Mouse (Mus musculus) intestine, postnatal 0 days (tissue): Measurements from ENCODE around the gene Camta1. TPM values are rescaled to one million over a fixed set of nuclear protein-coding genes. Genes with fewer than 3 reads are reported as not detected.

Source experiments
- ATAC-seq: fragments of 200-750 bp; cut with Nextera tagmentation; 2 replicates; pipeline ENCODE4 v1.8.0; 2017; ENCODE audit warnings: mild to moderate bottlenecking, moderate TSS enrichment, moderate library complexity
- H3K27ac ChIP-seq: fragments of 300-500 bp; sonication (generic); 2 replicates; pipeline ENCODE4 v1.5.1; 2014; ENCODE audit warnings: mild to moderate bottlenecking, low read depth, low read length, moderate library complexity
- H3K27me3 ChIP-seq: fragments of 300-500 bp; sonication (generic); replicated peaks from 2 replicates; pipeline ENCODE4 v1.6.1; 2014; ENCODE audit warnings: low read length, mixed read lengths; ENCODE audit not compliant: control insufficient read depth, insufficient read depth
- H3K36me3 ChIP-seq: fragments of 300-500 bp; sonication (generic); 2 replicates; pipeline ENCODE4 v1.6.1; 2014; ENCODE audit warnings: mild to moderate bottlenecking, moderate library complexity; ENCODE audit not compliant: control insufficient read depth, insufficient read depth
- H3K4me1 ChIP-seq: fragments of 300-500 bp; sonication (generic); replicated peaks from 2 replicates; pipeline ENCODE4 v1.6.1; 2014; ENCODE audit warnings: antibody characterized with exemption, low read length, mixed read lengths; ENCODE audit not compliant: control insufficient read depth, insufficient read depth
- H3K4me2 ChIP-seq: fragments of 300-500 bp; sonication (generic); replicated peaks from 2 replicates; pipeline ENCODE4 v1.6.1; 2014; ENCODE audit warnings: low read depth, mild to moderate bottlenecking, moderate library complexity
- H3K4me3 ChIP-seq: fragments of 300-500 bp; sonication (generic); 2 replicates; pipeline ENCODE4 v1.5.1; 2014; ENCODE audit warnings: low read depth, low read length
- H3K9ac ChIP-seq: fragments of 300-500 bp; sonication (generic); 2 replicates; pipeline ENCODE4 v1.6.1; 2014; ENCODE audit warnings: mild to moderate bottlenecking, low read depth, low read length
- H3K9me3 ChIP-seq: fragments of 300-500 bp; sonication (generic); 2 replicates; pipeline ENCODE4 v1.6.1; 2016; ENCODE audit warnings: mixed run types; ENCODE audit not compliant: control insufficient read depth
- CTCF ChIP-seq: sonication (generic); IDR thresholded peaks from 2 replicates; pipeline ENCODE4 v1.5.1; 2016; ENCODE audit warnings: low read depth, mild to moderate bottlenecking, control low read depth, antibody characterized with exemption, moderate library complexity
- WGBS: fragments of 180-500 bp; shearing (Covaris S2); extraction: QIAGEN DNeasy Blood & Tissue Kit; methylation state at CpG from one replicate; pipeline ENCODE4 v1.1.7; 2014; 5-methylcytosine and 5-hydroxymethylcytosine counted together
- polyA plus RNA-seq: library from polyadenylated mRNA; unstranded; fragments of >200 nt; fragmentation: Nextera tagmentation; extraction: Ambion mirVana; gene quantifications from 2 replicates; pipeline ENCODE4 v1.2.1, GENCODE M21; 2015

The Camta1 gene
- polyA plus RNA-seq, 1 experiment from 2014 or later = 54.1 TPM

GRCm38 (mm10) chr4:151695984-151696383 lies 165.7 kb downstream of the Camta1 start:
- TF ChIP-seq CTCF = no peak
- Histone ChIP-seq H3K9me3 (no peaks in the 10 kb centered on the region), H3K9ac (no peak overlapping the region), H3K4me1 (no peaks in the 10 kb centered on the region), H3K27ac (no peak overlapping the region), H3K4me2 (no peak overlapping the region), H3K27me3 (no peaks in the 10 kb centered on the region), H3K36me3 (no peaks in the 10 kb centered on the region), H3K4me3 (no peak overlapping the region)
- WGBS = 85% methylated on average over 11 of the region's 11 CpGs
- ATAC-seq = no peak

GRCm38 (mm10) chr4:151694531-151694930 lies 167.1 kb downstream of the Camta1 start:
- Histone ChIP-seq H3K4me2 (no peak overlapping the region), H3K4me3 (no peak overlapping the region), H3K27me3 (no peaks in the 10 kb centered on the region), H3K9me3 (no peaks in the 10 kb centered on the region), H3K27ac (no peak overlapping the region), H3K4me1 (no peaks in the 10 kb centered on the region), H3K36me3 (no peaks in the 10 kb centered on the region), H3K9ac (no peak overlapping the region)
- TF ChIP-seq CTCF = no peak
- WGBS = 93% methylated on average over 7 of the region's 7 CpGs
- no peak for ATAC-seq

- Histone ChIP-seq H3K4me1 (no peaks in the 10 kb centered on the region), H3K27me3 (no peaks in the 10 kb centered on the region), H3K9ac (no peak overlapping the region), H3K9me3 (no peaks in the 10 kb centered on the region), H3K4me2 (no peak overlapping the region), H3K36me3 (no peaks in the 10 kb centered on the region), H3K4me3 (no peak overlapping the region), H3K27ac (no peak overlapping the region)
- no peak for ATAC-seq
- peak; percentile 40 for TF ChIP-seq CTCF
- WGBS = 86% methylated on average over 3 of the region's 3 CpGs
Measured at GRCm38 (mm10) chr4:151694047-151694446, 167.6 kb downstream of the Camta1 start.

- Histone ChIP-seq H3K27ac (no peak overlapping the region), H3K4me3 (no peak overlapping the region), H3K9me3 (no peaks in the 10 kb centered on the region), H3K4me2 (no peak overlapping the region), H3K4me1 (no peaks in the 10 kb centered on the region), H3K36me3 (no peaks in the 10 kb centered on the region), H3K27me3 (no peaks in the 10 kb centered on the region), H3K9ac (no peak overlapping the region)
- no peak for TF ChIP-seq CTCF
- no peak for ATAC-seq
- WGBS = 82% methylated on average over 12 of the region's 12 CpGs
Measured at GRCm38 (mm10) chr4:151690041-151690440, 171.6 kb downstream of the Camta1 start.

- no peaks in the 10 kb centered on the region for H3K27me3 ChIP-seq
- no peak overlapping the region for H3K27ac ChIP-seq
- 87% methylated on average over 5 of the region's 5 CpGs for WGBS
- no peak overlapping the region for H3K4me2 ChIP-seq
- no peaks in the 10 kb centered on the region for H3K4me1 ChIP-seq
- H3K9me3 ChIP-seq = no peaks in the 10 kb centered on the region
- no peak overlapping the region for H3K4me3 ChIP-seq
- ATAC-seq = no peak
- H3K9ac ChIP-seq = no peak overlapping the region
- no peak for TF ChIP-seq CTCF
- no peaks in the 10 kb centered on the region for H3K36me3 ChIP-seq
Measured at GRCm38 (mm10) chr4:151688206-151688605, 173.5 kb downstream of the Camta1 start.

GRCm38 (mm10) chr4:151684596-151684995 lies 177.1 kb downstream of the Camta1 start:
- H3K4me2 ChIP-seq = no peak overlapping the region
- H3K36me3 ChIP-seq = no peaks in the 10 kb centered on the region
- no peak overlapping the region for H3K27ac ChIP-seq
- ATAC-seq = no peak
- no peaks in the 10 kb centered on the region for H3K4me1 ChIP-seq
- 80% methylated on average over 7 of the region's 7 CpGs for WGBS
- no peak overlapping the region for H3K4me3 ChIP-seq
- no peak for TF ChIP-seq CTCF
- no peak overlapping the region for H3K9ac ChIP-seq
- H3K9me3 ChIP-seq = no peaks in the 10 kb centered on the region
- no peaks in the 10 kb centered on the region for H3K27me3 ChIP-seq
